Mouse (Mus musculus): ENCODE data around the gene Dhrs4. TPM values are rescaled to one million over a fixed set of nuclear protein-coding genes. Genes with fewer than 3 reads are reported as not detected.

Dhrs4 gene
- polyA plus RNA-seq, 1 experiment from 2014 or later: 83.2 TPM

- Histone ChIP-seq H3K9me3 (no peaks in the 10 kb centered on the region), H3K4me2 (no peak overlapping the region), H3K27ac (no peak overlapping the region), H3K4me1 (replicated peaks) (peaks cover 9% of the 10 kb centered on the region; the same call in 1 of the 2 replicates), H3K4me3 (replicated peaks) (no peak overlapping the region), H3K9ac (replicated peaks) (no peak overlapping the region), H3K36me3 (no peaks in the 10 kb centered on the region), H3K27me3 (peaks cover 34% of the 10 kb centered on the region)
- WGBS: 90% methylated on average over 10 of the region's 10 CpGs
- no peak for ATAC-seq (ENCODE audit: insufficient number of reproducible peaks, insufficient read depth, low FRiP score, low TSS enrichment, low read depth)
Measured at GRCm38 (mm10) chr14:55509540-55509939, 31.0 kb downstream of the Dhrs4 start.

- H3K9me3 ChIP-seq: no peaks in the 10 kb centered on the region
- no peaks in the 10 kb centered on the region for H3K36me3 ChIP-seq
- H3K27me3 ChIP-seq: peaks cover 34% of the 10 kb centered on the region
- ATAC-seq (ENCODE audit: insufficient number of reproducible peaks, insufficient read depth, low FRiP score, low TSS enrichment, low read depth): no peak
- H3K9ac ChIP-seq (replicated peaks): no peak within 1 kb of the TSS; the same call in 1 of the 2 replicates
- H3K4me1 ChIP-seq (replicated peaks): peaks cover 9% of the 10 kb centered on the region; the same call in 1 of the 2 replicates
- H3K4me3 ChIP-seq (replicated peaks): no peak within 1 kb of the TSS
- no peak within 1 kb of the TSS for H3K27ac ChIP-seq
- WGBS: 61% methylated on average over 22 of the region's 22 CpGs
- no peak within 1 kb of the TSS for H3K4me2 ChIP-seq
Measured at GRCm38 (mm10) chr14:55510125-55510731, 31.7 kb downstream of the Dhrs4 start, which contains the start of gene Cpne6. Gene Cpne6 (plus strand): TSS chr14:55510445.

- peaks cover 9% of the 10 kb centered on the region; the same call in 1 of the 2 replicates for H3K4me1 ChIP-seq (replicated peaks)
- peaks cover 34% of the 10 kb centered on the region for H3K27me3 ChIP-seq
- no peak overlapping the region for H3K4me3 ChIP-seq (replicated peaks)
- 60% methylated on average over 7 of the region's 7 CpGs for WGBS
- no peaks in the 10 kb centered on the region for H3K9me3 ChIP-seq
- no peaks in the 10 kb centered on the region for H3K36me3 ChIP-seq
- no peak overlapping the region for H3K4me2 ChIP-seq
- H3K27ac ChIP-seq: no peak overlapping the region
- no peak overlapping the region; the same call in 1 of the 2 replicates for H3K9ac ChIP-seq (replicated peaks)
- ATAC-seq (ENCODE audit: insufficient number of reproducible peaks, insufficient read depth, low FRiP score, low TSS enrichment, low read depth): no peak
Measured at GRCm38 (mm10) chr14:55511037-55511436, 32.5 kb downstream of the Dhrs4 start.

DNA sequence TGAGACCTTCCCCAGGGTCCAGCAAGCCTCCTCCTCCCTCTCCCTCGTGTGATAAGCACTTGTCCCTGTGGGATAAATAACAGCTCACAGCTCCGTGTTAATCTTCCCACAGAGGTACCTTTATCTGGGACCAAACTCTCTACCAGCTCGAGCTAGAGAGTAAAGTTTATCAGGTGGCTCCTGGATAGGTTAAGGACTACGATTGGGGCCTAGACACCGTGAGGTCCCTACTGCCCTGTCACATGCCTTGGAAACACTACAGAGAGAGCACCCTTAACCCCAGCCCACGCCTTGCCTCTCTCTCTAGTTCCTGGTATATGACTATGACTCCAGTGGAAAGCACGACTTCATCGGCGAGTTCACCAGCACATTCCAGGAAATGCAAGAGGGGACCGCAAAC lies 35.4 kb downstream of the Dhrs4 start:
- no peak overlapping the region for H3K4me2 ChIP-seq
- 74% methylated on average over 10 of the region's 10 CpGs for WGBS
- H3K9ac ChIP-seq (replicated peaks): no peak overlapping the region
- no peak overlapping the region for H3K27ac ChIP-seq
- peaks cover 52% of the 10 kb centered on the region for H3K27me3 ChIP-seq
- ATAC-seq (ENCODE audit: insufficient number of reproducible peaks, insufficient read depth, low FRiP score, low TSS enrichment, low read depth): no peak
- no peaks in the 10 kb centered on the region for H3K9me3 ChIP-seq
- H3K36me3 ChIP-seq: no peaks in the 10 kb centered on the region
- H3K4me3 ChIP-seq (replicated peaks): no peak overlapping the region
- H3K4me1 ChIP-seq (replicated peaks): peaks cover 9% of the 10 kb centered on the region; the same call in 1 of the 2 replicates

GRCm38 (mm10) chr14:55515846-55516245 lies 37.3 kb downstream of the Dhrs4 start:
- ATAC-seq (ENCODE audit: insufficient number of reproducible peaks, insufficient read depth, low FRiP score, low TSS enrichment, low read depth): no peak
- H3K27me3 ChIP-seq: peaks cover 58% of the 10 kb centered on the region
- H3K36me3 ChIP-seq: no peaks in the 10 kb centered on the region

DNA sequence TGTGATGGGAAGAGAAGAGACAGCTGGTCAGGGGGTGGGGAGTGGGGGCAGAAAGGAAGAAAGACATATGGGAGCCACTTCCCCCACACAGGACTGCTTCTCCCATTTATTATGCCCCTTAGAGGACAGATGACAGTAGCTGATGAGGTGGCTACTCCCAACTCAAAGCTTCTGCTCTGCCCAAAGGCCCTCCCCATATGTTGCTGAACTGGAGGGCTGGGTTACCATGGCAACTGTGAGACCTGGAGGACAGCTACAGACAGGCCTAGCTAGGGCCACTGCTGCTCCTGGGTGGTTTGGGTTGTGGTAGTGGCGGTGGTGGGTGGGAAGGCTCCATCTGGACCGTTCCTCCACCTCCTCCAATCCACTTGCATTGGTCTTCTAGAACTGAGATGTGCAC lies 40.3 kb downstream of the Dhrs4 start:
- H3K9me3 ChIP-seq: no peaks in the 10 kb centered on the region
- peaks cover 66% of the 10 kb centered on the region for H3K27me3 ChIP-seq
- 49% methylated on average over 2 of the region's 2 CpGs for WGBS
- no peak overlapping the region for H3K9ac ChIP-seq (replicated peaks)
- H3K4me3 ChIP-seq (replicated peaks): no peak overlapping the region
- ATAC-seq (ENCODE audit: insufficient number of reproducible peaks, insufficient read depth, low FRiP score, low TSS enrichment, low read depth): no peak
- H3K36me3 ChIP-seq: no peaks in the 10 kb centered on the region
- no peak overlapping the region for H3K4me2 ChIP-seq
- 0 out of 2 replicates have a peak, but pooled peaks cover 10% of the 10 kb centered on the region for H3K4me1 ChIP-seq (replicated peaks)
- no peak overlapping the region for H3K27ac ChIP-seq

More at GRCm38 (mm10) chr14:55515846-55516245, 37.3 kb downstream of the Dhrs4 start:
- no peak overlapping the region for H3K4me2 ChIP-seq
- no peak overlapping the region for H3K4me3 ChIP-seq (replicated peaks)
- no peak overlapping the region for H3K27ac ChIP-seq
- no peak overlapping the region for H3K9ac ChIP-seq (replicated peaks)
- no peaks in the 10 kb centered on the region for H3K9me3 ChIP-seq
- 0 out of 2 replicates have a peak, but pooled peaks cover 9% of the 10 kb centered on the region for H3K4me1 ChIP-seq (replicated peaks)
- 93% methylated on average over 4 of the region's 4 CpGs for WGBS

DNA sequence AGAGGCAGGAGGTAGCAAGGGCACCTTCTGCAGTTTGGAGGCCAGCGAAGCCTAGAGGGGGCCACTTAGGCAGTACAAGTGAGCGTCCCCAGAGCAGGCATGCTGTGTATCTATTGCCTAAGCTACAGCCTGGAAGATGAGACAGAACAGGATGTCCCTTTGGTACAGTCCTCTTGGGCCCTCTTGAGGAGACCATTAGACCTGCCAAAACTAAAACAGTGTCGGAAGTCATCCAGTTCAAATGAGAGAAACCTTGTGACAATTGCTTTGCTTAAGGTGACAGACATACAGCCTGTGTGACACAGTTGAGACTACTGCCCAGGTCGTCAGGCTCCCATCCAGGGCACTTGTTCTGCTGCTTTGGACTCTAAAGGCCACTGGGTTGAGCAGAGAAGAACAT lies 41.0 kb downstream of the Dhrs4 start:
- Histone ChIP-seq H3K36me3 (no peaks in the 10 kb centered on the region), H3K4me1 (replicated peaks) (0 out of 2 replicates have a peak, but pooled peaks cover 10% of the 10 kb centered on the region), H3K9me3 (no peaks in the 10 kb centered on the region), H3K4me2 (no peak overlapping the region), H3K9ac (replicated peaks) (no peak overlapping the region), H3K4me3 (replicated peaks) (no peak overlapping the region), H3K27me3 (peaks cover 74% of the 10 kb centered on the region), H3K27ac (no peak overlapping the region)
- ATAC-seq (ENCODE audit: insufficient number of reproducible peaks, insufficient read depth, low FRiP score, low TSS enrichment, low read depth): no peak
- WGBS: 64% methylated on average over 4 of the region's 4 CpGs

DNA sequence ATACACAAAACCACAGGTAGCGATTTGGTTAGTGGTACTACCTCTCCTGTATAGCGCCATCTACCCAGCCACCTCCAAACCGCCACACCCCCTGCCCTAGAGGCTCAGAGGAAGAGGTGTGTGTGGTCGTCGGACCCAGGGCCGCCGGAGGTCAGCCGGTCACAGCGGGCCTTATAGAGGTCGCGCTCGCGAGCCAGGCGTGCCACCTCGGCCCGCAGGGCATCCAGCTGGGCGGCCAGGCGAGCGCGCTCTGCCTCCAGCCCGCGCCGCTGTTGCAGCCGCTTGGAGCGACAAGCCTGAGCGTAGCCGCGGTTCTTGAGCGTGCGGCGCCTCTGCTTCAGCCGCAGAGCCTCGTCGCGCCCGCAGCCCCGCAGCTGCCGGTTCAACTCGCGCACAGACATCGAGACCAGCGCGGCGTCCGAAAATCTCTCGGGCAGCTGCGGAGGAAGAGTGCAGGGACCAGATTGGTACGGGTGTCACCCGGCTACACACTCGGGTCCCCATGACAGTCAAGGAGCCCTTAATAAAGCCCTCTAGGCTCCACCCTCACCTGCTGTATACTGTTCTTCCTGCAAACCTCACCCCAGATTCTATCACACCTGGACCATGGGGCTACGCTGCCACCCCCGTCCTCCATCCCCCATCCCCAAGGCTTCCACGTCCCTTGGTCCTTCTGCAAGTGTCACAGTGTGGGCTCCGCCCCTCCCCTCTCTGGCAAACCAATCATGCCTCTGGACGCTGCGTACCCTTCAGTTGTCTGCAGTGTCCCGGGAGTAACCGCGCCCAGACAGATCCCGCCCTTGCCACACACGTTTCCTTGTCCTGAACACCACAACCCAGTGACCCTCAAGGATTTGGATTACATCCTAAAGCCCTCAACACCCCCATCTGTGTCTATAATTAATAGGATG lies 42.1 kb downstream of the Dhrs4 start:
- H3K4me2 ChIP-seq: peak overlapping the region; percentile 88
- H3K27ac ChIP-seq: no peak overlapping the region
- no peaks in the 10 kb centered on the region for H3K9me3 ChIP-seq
- H3K27me3 ChIP-seq: peaks cover 76% of the 10 kb centered on the region
- H3K4me1 ChIP-seq (replicated peaks): 0 out of 2 replicates have a peak, but pooled peaks cover 10% of the 10 kb centered on the region
- peak overlapping the region; percentile 61 for H3K9ac ChIP-seq (replicated peaks)
- WGBS: 1% methylated on average over 61 of the region's 61 CpGs
- no peaks in the 10 kb centered on the region for H3K36me3 ChIP-seq
- peak; percentile 58; the same call in 1 of the 2 replicates for ATAC-seq (ENCODE audit: insufficient number of reproducible peaks, insufficient read depth, low FRiP score, low TSS enrichment, low read depth)
- H3K4me3 ChIP-seq (replicated peaks): peak overlapping the region; percentile 51

DNA sequence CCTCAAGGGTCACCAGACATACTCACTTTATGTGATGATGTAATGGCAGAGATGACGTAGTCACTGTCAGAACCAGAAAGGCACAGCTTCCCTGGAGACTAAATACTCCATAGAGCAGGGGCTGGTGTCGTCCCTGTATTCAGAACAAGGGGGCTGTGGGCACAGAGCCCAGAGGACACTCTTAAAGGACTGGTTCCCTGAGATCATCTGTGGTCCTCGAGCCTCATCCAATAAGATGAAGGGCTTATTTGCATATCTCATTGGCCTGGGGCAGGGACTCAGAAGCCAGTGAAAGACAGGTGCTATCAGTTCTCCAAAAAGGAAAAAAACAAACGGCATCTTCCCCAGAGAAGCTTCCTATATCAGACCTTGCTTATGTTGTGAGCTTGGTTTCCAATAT lies 45.5 kb downstream of the Dhrs4 start:
- H3K36me3 ChIP-seq: no peaks in the 10 kb centered on the region
- WGBS: 56% methylated on average over 4 of the region's 4 CpGs
- H3K27me3 ChIP-seq: peaks cover 59% of the 10 kb centered on the region
- H3K9ac ChIP-seq (replicated peaks): no peak overlapping the region
- H3K9me3 ChIP-seq: no peaks in the 10 kb centered on the region
- H3K4me2 ChIP-seq: no peak overlapping the region
- 0 out of 2 replicates have a peak, but pooled peaks cover 10% of the 10 kb centered on the region for H3K4me1 ChIP-seq (replicated peaks)
- ATAC-seq (ENCODE audit: insufficient number of reproducible peaks, insufficient read depth, low FRiP score, low TSS enrichment, low read depth): no peak
- no peak overlapping the region for H3K4me3 ChIP-seq (replicated peaks)
- no peak overlapping the region for H3K27ac ChIP-seq

DNA sequence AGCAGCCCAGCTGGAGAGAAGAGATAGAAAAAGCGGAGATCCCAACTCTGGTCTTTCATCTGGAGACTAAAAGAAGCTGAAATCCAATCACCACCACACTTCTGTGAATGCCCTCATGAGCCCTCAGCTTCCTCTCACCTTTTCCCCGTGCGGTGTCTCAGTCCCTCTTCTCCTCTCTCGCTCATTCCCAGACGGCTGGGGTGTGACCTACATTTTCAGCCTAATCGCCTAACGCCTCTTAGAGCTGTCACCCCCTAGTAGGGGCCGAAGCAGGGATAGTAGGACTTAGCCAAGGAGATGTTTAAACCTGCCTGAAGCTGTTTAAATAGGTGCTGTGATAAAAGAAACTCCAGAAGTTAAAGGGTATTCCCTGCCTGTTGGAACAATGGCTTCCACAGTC lies 46.2 kb downstream of the Dhrs4 start, which contains the start of gene Nrl:
Nrl (minus strand) TSS at position 197 of the 400 bp plus-strand sequence.
- Histone ChIP-seq H3K27me3 (peaks cover 58% of the 10 kb centered on the region), H3K4me2 (no peak within 1 kb of the TSS), H3K4me1 (replicated peaks) (0 out of 2 replicates have a peak, but pooled peaks cover 10% of the 10 kb centered on the region), H3K36me3 (no peaks in the 10 kb centered on the region), H3K27ac (no peak within 1 kb of the TSS), H3K9me3 (no peaks in the 10 kb centered on the region), H3K9ac (replicated peaks) (no peak within 1 kb of the TSS), H3K4me3 (replicated peaks) (no peak within 1 kb of the TSS)
- 17% methylated on average over 8 of the region's 8 CpGs for WGBS
- no peak for ATAC-seq (ENCODE audit: insufficient number of reproducible peaks, insufficient read depth, low FRiP score, low TSS enrichment, low read depth)

DNA sequence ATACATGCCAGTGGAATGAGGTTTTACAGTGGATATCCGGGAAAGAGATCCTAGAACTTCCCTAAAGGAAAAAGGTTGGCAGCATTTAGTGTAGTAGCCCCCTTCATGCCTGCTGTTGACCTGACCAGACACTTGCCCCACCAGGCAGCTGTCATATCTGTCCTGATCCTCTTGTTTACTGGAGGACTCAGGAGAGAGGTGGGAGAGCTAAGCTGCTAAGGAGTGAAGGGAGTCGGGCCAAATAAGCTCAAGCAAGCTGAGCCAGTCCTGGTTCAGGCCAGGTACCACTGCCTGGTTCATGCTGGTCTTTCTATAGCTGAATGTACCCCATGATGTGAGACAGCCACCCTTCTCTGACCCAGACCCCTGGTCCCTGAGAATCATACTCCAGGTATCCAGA lies 48.1 kb downstream of the Dhrs4 start:
- H3K27me3 ChIP-seq: peaks cover 48% of the 10 kb centered on the region
- H3K4me2 ChIP-seq: no peak overlapping the region
- 81% methylated on average over 2 of the region's 2 CpGs for WGBS
- no peaks in the 10 kb centered on the region for H3K9me3 ChIP-seq
- H3K36me3 ChIP-seq: no peaks in the 10 kb centered on the region
- ATAC-seq (ENCODE audit: insufficient number of reproducible peaks, insufficient read depth, low FRiP score, low TSS enrichment, low read depth): no peak
- H3K4me3 ChIP-seq (replicated peaks): no peak overlapping the region
- H3K9ac ChIP-seq (replicated peaks): no peak overlapping the region
- no peaks in the 10 kb centered on the region for H3K4me1 ChIP-seq (replicated peaks)
- H3K27ac ChIP-seq: no peak overlapping the region
